Mouse (Mus musculus) spleen, adult 2 months (tissue): Measurements from ENCODE around the gene Tpbpa.

Experiments
- CTCF ChIP-seq: fragments of 200-500 bp; IDR thresholded peaks from 2 replicates; pipeline ENCODE4 v1.5.1; 2011; ENCODE audit warnings: mild to moderate bottlenecking, inconsistent platforms; ENCODE audit not compliant: insufficient read depth, insufficient read length, insufficient replicate concordance; ENCODE audit errors: extremely low read depth
- POLR2A ChIP-seq: fragments of 200-500 bp; IDR thresholded peaks from 2 replicates; pipeline ENCODE4 v1.6.1; 2011; ENCODE audit warnings: low read depth, low read length, inconsistent platforms

- no peak for TF ChIP-seq CTCF
- no peak for TF ChIP-seq POLR2A
These were observed 5.3 kb downstream of the Tpbpa start, which contains the start of the genes Gm49391 and Ctla2a for GRCm38 (mm10) chr13:60936500-60936901.
